Mouse (Mus musculus) T-cell, adult 2 months (primary cell): ENCODE measurements around the gene Hadh.

Experiments
- DNase-seq: peaks from one replicate; pipeline ENCODE4 v3.0.0; 2022; ENCODE audit warnings: low spot score

Gene Hadh

GRCm38 (mm10) chr3:131218636-131219390 lies 53.1 kb downstream of the Hadh start:
- DNase-seq, result no peak

- peak; percentile 70 for DNase-seq
Observed at GRCm38 (mm10) chr3:131214841-131215240, 57.1 kb downstream of the Hadh start.

GRCm38 (mm10) chr3:131214060-131214658 lies 57.7 kb downstream of the Hadh start:
- DNase-seq, result no peak

- DNase-seq, result peak; percentile 47
Observed at GRCm38 (mm10) chr3:131212200-131212599, 59.7 kb downstream of the Hadh start.

GRCm38 (mm10) chr3:131208265-131208891 lies 63.5 kb downstream of the Hadh start:
- peak; percentile 96 for DNase-seq

GRCm38 (mm10) chr3:131207846-131208245 lies 64.1 kb downstream of the Hadh start:
- peak; percentile 53 for DNase-seq

GRCm38 (mm10) chr3:131202311-131202710 lies 69.6 kb downstream of the Hadh start:
- DNase-seq, result no peak

GRCm38 (mm10) chr3:131199590-131200288 lies 72.2 kb downstream of the Hadh start:
- peak; percentile 82 for DNase-seq

GRCm38 (mm10) chr3:131198991-131199390 lies 72.9 kb downstream of the Hadh start:
- DNase-seq, result no peak

- DNase-seq, result no peak
Observed at GRCm38 (mm10) chr3:131196507-131197019, 75.3 kb downstream of the Hadh start.

- DNase-seq, result no peak
Observed at GRCm38 (mm10) chr3:131196050-131196449, 75.9 kb downstream of the Hadh start.

- DNase-seq, result peak; percentile 46
Observed at GRCm38 (mm10) chr3:131191454-131191853, 80.4 kb downstream of the Hadh start.

GRCm38 (mm10) chr3:131190671-131191367 lies 81.1 kb downstream of the Hadh start:
- peak; percentile 64 for DNase-seq

- no peak for DNase-seq
Observed at GRCm38 (mm10) chr3:131190239-131190638, 81.7 kb downstream of the Hadh start.

- no peak for DNase-seq
Observed at GRCm38 (mm10) chr3:131186193-131186592, 85.7 kb downstream of the Hadh start.
